Mouse (Mus musculus): ENCODE measurements around the gene Unk.

Gene Unk

GRCm38 (mm10) chr11:116109441-116110081, 79.4 kb downstream of the Unk start:
- DNase-seq: no peak

GRCm38 (mm10) chr11:116110131-116110530, 80.0 kb downstream of the Unk start:
- no peak for DNase-seq

GRCm38 (mm10) chr11:116110540-116110939, 80.4 kb downstream of the Unk start:
- DNase-seq: no peak
